Mouse (Mus musculus) bone marrow, adult 2 months (tissue): Measurements from ENCODE around the gene Shc3. TPM values are rescaled to one million over a fixed set of nuclear protein-coding genes. Genes with fewer than 3 reads are reported as not detected.

Experiments used
- H3K27ac ChIP-seq: fragments of 200-500 bp; 2 replicates; pipeline ENCODE4 v1.5.1; 2012; ENCODE audit warnings: low read depth, mild to moderate bottlenecking, control low read depth, inconsistent platforms, low read length; ENCODE audit not compliant: control insufficient read depth, poor library complexity, insufficient read depth
- H3K4me1 ChIP-seq: fragments of 200-500 bp; 2 replicates; pipeline ENCODE4 v1.6.1; 2011; ENCODE audit warnings: low read length; ENCODE audit not compliant: control insufficient read depth, insufficient read depth
- H3K4me3 ChIP-seq: fragments of 200-500 bp; replicated peaks from 2 replicates; pipeline ENCODE3; 2011; ENCODE audit warnings: mild to moderate bottlenecking, low read depth, low read length, control low read depth; ENCODE audit not compliant: control insufficient read depth
- CTCF ChIP-seq: fragments of 200-500 bp; IDR thresholded peaks from 2 replicates; pipeline ENCODE4 v1.5.1; 2011; ENCODE audit warnings: low read length, control low read depth; ENCODE audit not compliant: control insufficient read depth, insufficient read depth
- POLR2A ChIP-seq: fragments of 200-500 bp; IDR thresholded peaks from 2 replicates; pipeline ENCODE4 v1.6.1; 2011; ENCODE audit warnings: low read depth, mild to moderate bottlenecking, control low read depth, low read length, borderline replicate concordance; ENCODE audit not compliant: control insufficient read depth
- WGBS: fragments of 180-500 bp; shearing (Covaris S2); methylation state at CpG from one replicate; pipeline ENCODE4 v1.1.7; 2018; 5-methylcytosine and 5-hydroxymethylcytosine counted together
- polyA plus RNA-seq: library from polyadenylated mRNA; stranded (reverse); fragments of >200 nt; gene quantifications from 2 replicates; pipeline ENCODE4 v1.2.4, GENCODE M21; 2011; ENCODE audit warnings: low replicate concordance; ENCODE audit not compliant: missing spikeins, insufficient read depth, insufficient read length

The Shc3 gene
- polyA plus RNA-seq, 1 experiment: not detected

GRCm38 (mm10) chr13:51384899-51385298 is 184.3 kb downstream of the Shc3 start:
- 84% methylated on average over 2 of the region's 2 CpGs for WGBS
- Histone ChIP-seq H3K27ac (no peak overlapping the region), H3K4me1 (no peaks in the 10 kb centered on the region; the same call in 1 of the 2 replicates), H3K4me3 (no peak overlapping the region)
- no peak for TF ChIP-seq POLR2A
- TF ChIP-seq CTCF: no peak

DNA sequence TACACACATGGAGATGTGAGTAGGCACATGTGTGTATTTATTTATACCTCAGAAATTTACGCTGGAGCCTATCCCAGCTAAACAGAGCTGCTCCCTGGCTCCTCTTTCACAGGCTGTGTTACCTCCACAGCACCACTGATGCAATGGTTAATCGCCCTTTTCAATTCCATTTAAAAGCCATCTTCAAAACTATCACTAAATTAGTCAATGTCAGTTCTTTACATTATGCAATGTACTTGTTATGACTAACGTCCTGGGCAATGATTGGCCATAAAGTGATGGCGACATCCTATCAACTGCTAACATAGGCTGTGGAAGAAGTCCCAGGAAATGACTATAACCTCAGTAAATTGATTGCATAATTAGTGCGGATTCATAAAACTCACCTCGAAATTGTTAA is 187.7 kb downstream of the Shc3 start:
- TF ChIP-seq POLR2A: no peak
- TF ChIP-seq CTCF: no peak
- 46% methylated on average over 6 of the region's 6 CpGs for WGBS
- no peak overlapping the region for H3K4me3 ChIP-seq

More for the DNA sequence above, 187.7 kb downstream of the Shc3 start:
- Histone ChIP-seq H3K4me1 (no peaks in the 10 kb centered on the region), H3K27ac (no peak overlapping the region)

Other genes starting within 250 kb of the Shc3 start
- 1.7 and 3.9 TPM in 2 replicates for gene S1pr3, start 160.8 kb downstream of the Shc3 start, polyA plus RNA-seq
- gene Cks2, start 75.8 kb upstream of the Shc3 start, polyA plus RNA-seq: 258 and 286 TPM in 2 replicates
- gene Secisbp2, start 82.3 kb upstream of the Shc3 start, polyA plus RNA-seq: 21.3 and 27.2 TPM in 2 replicates
- gene Sema4d, start 224.3 kb upstream of the Shc3 start, polyA plus RNA-seq: 9.3 and 23.0 TPM in 2 replicates